Mouse (Mus musculus) bone marrow macrophage, adult 2 months (primary cell): ENCODE data around the gene Mrpl58.

ENCODE experiments used
- CTCF ChIP-seq: IDR thresholded peaks from 2 replicates; pipeline ENCODE4 v1.5.1; 2012; ENCODE audit warnings: low read depth, mild to moderate bottlenecking, low read length, moderate library complexity
- POLR2A ChIP-seq: IDR thresholded peaks from 2 replicates; pipeline ENCODE4 v1.6.1; 2012; ENCODE audit warnings: mild to moderate bottlenecking, low read depth, low read length, borderline replicate concordance

DNA sequence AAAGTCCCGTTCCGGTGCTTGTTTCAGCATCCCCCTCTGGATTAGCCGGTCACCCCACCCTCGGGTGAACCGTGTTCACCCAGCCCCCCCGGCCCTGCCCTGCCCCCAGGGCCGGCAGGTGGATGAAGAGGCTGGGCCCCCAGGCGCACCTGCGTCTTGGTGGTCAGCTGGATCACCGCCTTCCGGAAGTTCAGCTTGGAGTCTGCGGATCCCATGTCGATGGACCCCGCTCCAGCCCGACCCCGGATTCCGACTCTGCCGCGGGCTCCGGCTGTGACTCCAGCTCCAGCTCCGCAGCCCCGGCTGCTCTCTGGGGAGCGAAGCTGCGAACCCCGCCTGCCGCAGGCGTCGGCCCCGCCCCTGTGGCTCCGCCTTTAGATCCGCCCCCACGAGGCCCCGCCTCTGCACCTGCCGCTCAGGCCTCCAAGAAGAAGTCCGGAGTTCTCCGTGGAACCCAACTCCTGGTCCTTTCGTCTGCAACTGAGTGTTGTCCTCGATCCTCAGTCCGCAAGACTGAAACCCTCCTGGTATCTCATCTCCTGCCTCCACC is 36.1 kb upstream of the Mrpl58 start, which contains the start of gene Hid1:
- no peak for TF ChIP-seq POLR2A
- no peak for TF ChIP-seq CTCF
